Mouse (Mus musculus): ENCODE results near the gene Rptor.

Gene Rptor

DNA sequence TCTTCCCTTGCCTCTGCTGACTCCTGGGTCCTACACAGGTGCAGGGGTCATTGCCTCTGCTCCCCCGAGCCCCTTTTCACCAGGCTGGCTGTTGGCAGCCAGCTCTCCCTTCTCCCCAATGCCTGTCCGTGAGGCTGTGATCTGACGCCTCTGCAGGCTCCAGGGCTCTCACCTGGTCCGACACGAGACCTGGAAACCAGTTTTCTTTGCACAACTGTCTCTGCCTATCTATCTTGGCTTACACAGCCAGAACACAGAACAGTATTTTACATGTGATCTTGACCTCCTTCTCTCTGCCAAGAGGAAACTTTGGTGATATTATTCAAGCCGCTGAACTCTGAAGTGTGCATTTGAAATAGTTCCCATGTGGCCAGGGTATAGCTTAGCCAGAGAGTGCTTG, 151.8 kb downstream of the Rptor start:
- no peak for DNase-seq

DNA sequence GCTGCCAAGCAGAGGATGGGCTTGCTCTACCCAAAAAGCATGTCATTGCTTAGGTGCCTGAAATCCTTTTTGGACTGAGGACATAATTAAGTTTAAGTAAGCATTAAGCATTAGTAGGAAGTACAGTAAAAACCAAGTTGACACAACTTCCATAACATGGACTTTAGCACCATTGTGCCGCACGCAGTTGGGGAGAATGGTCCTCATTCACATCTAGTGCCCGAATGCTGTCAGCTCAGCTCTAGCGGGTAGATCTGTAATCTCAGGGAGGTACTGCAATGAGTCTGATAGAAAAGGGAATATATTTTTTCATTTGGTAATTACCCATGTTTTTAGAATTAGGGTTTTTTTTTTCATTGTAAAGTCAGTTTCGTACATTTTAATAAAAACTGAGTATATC, 155.5 kb downstream of the Rptor start:
- DNase-seq, result no peak

DNA sequence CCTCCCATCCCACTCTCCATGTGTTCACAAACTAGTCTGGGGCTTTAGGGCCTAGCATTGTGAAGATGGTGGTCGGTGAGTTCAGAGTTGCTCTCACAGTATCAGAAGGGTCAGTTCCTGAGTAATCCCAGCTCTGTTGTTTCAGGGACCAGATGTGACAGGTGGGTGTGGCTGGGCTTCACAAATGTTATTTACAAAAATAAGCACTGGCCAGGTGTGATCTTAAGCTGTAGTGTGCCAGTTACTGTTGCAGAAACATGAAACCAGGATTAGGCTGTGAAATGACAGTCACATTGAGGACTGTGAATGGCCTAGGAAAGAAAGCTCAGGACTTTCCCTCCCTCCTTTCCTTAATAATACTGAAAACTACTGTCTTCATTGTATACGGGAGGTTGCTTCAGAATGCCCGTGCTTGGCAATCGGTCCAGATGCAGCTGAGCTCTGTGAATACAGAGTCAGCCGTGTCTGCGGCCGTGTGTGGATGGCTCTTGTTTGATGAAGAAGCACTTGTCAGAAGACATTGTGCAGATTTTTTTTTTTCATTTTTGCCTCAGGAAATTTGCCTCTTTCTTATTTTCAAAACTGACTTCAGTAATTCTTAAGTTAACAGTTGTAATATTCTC, 156.1 kb downstream of the Rptor start:
- DNase-seq, result no peak

DNA sequence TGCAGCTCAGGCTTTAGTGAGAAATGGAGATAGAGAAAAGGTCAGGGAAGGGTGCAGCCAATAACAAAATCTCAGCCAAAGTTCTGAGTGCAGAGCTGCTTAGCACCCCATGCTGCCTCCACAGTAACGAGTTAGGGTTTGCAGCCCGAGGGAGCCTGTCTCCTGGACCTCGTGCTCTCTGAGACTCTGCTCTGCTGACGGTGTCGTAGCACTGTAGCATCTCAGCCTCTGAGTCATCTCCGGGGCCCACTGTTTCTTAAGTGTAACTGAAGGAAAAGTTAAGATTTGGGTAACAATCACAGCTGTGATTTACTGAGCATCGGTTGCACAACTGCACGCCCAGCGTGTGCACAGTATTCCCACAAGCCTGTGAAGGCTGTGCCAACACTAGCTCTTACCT, 160.2 kb downstream of the Rptor start:
- DNase-seq, result no peak

DNA sequence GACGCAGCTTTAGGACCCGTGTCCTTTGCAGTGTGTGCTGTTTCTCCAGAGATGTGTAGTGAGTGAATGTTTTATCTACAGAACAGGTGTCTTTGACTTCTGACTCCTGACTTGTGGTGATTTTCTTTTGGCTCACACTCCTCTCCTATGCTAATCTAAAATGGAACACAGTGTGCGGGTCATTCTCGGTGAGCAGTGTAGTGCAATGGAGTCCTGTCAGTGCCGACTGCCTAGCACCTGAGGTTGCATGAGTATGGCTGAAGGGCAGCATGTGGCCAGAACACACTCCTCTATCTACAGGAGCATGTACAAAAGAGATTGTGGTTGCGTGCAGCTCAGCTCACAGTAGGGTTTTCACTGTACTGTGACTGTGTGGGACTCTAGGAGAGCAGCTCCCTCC, 163.3 kb downstream of the Rptor start:
- no peak for DNase-seq

DNA sequence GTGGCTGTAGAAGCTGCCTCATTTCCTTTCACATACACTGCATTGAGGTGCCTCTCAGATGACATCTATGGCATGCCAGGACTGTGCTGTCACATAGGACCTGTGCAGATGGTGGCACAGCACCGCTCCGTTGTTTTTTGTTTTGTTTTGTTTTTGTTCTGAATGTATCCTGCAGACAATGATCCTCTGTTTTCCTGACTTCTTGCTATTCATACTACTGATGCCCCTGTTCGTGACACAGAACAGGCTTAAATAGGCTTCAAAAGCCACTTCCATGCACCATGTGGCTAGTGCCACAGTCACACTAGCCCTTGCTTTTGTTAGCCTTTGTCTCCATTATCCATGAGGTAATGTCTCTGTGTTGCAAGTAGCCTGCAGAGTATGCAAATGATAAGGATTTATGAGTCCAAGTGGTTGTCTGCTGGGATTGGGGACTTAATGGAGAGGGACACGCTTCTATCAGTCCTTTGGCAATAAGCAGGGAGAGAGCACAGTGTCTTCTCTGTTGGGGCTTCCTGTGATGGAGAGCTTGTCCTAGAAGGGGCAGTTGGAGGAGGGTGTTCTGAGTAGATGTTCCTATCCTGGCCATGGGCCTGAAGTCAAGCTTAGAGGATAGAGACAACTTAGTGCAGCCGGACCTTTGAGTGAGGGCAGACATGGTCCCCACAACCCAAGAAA, 164.2 kb downstream of the Rptor start:
- no peak for DNase-seq

DNA sequence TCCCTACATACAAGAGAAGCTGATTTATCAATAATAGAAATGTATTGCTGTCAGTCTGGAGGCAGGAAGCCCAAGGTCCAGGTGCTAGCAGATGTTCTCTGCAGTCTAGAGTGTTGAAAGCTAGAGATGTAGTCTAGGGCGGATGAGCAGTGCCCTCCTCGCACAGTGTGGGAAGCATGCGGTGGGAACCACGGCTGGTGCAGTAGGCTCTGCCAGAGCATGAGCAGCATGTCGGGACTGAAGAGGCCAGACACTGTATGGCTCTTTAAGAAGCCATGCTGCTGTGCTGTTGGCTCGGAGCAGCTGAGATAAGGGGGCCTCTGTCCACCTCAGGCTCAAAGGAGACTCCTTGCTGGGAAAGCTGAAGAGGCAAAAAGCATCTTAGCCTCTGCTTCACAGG, 164.8 kb downstream of the Rptor start:
- DNase-seq, result no peak

DNA sequence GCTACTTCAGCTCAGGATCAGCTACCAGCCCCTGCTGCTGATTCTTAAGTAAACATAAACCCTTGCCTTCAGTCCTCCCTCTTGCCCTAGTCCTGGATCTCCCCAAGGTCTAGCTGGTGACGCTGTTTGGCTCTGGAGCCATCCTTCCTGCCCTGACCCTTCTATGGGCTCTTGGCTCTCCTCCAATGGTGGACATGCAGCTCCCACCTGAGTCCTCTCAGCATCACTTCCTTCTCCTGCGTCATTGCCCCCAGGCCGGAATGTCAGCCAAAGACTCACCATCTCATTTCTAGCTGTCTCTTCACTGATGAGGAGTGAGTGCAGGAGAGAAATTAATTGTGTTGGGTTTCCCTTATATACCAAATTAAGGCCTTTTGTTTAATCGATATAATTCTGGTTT, 165.8 kb downstream of the Rptor start:
- DNase-seq, result no peak

DNA sequence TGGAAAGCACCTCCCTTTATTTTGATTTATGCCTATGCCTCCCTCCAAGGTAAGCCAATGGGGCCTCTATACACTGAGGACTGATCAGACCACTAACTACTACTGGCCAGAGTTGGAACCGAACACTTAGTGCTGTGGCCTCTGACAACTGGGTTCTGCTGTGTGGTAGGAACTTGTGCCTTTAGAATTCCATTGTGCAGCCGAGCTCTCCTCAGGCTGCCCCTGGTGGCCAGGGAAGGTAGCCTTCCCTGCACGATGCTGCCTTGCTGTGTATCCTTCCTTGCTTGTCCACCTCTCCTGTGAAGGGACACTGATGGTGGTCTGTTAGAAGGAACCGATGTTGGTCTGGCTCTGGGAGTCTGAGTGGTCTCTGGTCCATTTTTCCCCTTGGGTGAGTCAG, 167.0 kb downstream of the Rptor start:
- no peak for DNase-seq

DNA sequence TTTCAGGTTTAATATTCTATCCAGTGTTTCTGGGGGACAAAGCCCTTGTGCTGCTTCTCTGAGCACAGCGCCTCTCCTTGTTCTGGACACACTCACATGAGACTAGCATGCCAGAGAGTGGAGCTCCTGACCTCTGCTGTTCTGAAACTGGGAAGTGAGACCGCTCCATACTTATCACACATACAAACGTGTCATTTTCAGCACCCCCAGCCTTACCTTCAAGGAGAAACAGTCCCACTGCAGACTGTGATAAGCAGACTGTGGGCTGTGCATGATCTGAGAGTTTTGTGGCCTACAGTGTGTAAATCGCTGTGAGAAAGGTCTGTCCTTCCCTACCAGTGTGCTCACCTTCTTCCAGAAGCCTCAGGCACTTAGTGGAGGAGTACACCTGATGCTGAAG, 168.3 kb downstream of the Rptor start:
- no peak for DNase-seq

DNA sequence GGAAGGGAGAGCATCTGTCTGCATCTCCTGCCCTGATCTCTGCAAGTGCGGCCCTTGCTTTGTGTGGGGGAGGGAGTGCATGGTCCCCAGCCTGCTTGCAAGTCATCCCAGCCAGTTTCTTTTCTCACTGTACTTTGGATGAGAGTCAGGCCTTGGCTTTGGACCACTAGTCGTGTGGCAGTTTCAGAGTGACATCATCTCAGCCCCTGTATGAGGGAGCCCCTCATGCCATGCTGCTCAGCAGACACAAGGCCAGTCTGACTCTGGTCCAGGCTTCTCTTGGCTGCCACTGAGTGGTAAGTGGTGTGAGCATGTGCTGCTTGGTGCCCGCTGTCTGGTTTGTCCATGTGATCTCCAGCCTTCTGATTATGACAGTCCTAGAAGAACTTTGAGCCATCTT, 170.2 kb downstream of the Rptor start:
- no peak for DNase-seq

DNA sequence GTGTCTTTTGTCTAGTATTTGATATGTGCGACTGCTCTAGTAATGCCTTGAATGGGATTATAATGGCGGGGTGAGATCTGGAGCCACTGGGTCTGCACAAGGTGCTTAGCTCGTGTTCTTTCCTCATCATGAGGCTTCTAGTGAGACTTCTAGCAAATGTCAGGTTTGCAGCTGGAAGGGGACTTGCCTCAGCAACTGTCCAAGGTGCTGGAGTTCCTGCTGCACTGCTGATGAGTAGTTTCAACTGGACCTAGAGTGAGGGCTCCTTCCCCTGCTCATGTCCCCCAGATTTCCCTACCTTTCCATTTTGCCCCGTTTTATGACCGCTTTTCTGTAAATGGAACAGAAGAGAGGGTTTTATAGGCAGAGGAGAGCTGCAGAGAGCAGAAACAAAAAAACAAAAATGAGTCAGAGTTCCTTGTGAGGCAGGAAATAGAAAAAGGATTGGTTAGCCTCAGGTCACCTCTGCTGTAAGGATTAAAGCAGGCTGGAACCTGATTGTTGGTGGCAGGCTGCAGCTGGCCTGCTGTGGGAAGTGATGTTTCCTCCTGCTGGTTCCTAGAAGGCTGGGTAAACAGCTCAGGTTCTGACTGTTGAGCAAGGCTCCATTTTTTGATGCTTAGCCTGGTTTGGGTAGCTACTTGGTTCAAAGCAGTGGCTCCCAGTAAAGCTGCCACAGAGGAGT, 172.5 kb downstream of the Rptor start:
- DNase-seq, result no peak

DNA sequence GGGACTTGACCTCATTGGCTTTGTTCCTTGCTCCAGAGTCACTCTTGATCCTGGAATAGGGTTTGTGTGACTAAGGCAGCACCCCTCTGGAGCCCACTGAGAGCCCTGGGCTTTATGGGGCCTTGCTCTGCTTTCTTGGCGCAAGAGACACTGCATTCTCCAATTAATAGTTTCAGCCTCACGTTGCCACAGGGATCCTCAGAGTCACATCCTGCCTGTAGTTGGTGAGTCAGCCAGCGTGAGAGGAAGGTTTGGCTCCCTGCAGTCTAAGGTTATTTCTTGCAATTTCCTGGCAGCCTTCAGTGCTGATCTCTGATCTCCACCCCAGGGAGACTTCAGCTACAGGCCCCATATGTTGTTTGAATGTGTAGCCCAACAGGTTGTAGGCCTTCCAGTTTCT, 174.5 kb downstream of the Rptor start:
- no peak for DNase-seq

DNA sequence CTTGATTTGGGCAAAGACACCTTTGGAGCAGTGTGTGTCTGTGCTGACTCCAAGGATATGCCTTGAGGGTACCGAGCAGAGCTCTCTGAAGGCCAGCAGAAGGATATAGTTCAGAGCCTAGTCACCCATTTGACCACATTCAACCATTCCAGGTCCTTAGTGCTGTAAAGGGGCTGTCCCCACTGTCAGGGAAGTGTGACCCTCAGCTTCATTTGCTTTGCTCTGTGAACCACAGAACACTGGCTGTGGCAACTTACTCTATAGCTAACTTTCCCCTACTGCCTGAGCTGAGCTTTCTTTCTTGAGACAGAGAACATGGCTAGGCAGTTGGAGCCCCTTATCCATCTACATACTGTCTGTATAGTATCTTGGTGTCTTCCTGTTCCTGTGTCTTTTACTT, 175.2 kb downstream of the Rptor start:
- no peak for DNase-seq

DNA sequence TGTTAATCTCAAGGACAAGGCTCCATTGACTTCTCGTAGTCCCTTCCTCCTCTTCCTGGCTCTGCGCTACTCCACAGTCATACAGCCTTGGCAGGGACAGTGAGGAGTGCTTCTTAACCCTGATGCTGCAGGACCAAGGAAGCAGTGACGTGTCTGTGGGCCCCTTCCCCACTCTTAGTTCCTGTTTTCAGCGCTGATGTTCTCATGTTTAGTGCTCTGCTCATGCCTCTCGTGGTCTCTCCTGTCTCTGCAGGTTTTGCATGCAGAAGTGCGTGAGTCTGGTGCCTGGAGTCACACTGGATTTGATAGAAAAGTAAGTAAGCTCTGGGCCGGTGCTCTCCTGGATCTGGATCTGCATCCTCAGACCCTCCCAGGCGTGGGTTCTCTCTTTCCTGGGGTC, 177.6 kb downstream of the Rptor start:
- no peak for DNase-seq

DNA sequence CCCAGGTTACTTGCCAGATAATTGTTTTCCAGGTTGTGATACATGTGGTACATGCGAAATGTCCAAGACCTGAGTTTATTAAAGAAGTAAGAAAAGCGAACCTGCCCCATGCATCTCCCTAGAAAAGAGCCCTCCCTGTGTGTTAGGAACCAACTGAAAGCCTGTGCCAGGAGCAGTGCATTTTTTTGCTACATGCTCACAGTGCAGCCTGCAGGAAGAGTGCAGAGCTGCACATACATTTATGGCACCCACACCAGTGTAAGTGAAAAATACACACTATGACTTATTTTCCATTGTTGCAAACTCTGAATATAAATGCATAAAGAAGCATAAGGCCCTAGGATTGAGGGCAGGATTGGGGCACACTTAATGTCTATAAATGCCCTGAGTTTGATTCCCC, 178.5 kb downstream of the Rptor start:
- no peak for DNase-seq

DNA sequence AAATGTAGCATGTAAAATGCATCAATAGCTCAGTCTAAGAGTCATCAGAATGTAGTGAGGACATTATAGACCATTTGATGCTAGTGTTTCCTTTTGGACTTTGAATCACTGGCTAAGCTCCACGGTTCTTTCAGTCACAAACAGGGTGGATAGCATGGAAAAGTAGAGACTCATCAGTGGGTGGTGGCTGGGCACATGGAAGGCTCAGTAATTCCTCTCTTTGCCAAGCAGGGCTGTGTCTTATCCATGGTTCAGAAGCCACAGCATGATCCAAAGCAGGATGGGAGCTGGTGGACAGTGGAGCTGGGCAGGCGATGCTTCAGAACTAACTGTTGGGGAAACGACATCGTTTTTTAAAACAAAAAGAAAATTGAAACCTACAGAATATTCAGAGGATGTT, 179.0 kb downstream of the Rptor start:
- DNase-seq, result no peak

DNA sequence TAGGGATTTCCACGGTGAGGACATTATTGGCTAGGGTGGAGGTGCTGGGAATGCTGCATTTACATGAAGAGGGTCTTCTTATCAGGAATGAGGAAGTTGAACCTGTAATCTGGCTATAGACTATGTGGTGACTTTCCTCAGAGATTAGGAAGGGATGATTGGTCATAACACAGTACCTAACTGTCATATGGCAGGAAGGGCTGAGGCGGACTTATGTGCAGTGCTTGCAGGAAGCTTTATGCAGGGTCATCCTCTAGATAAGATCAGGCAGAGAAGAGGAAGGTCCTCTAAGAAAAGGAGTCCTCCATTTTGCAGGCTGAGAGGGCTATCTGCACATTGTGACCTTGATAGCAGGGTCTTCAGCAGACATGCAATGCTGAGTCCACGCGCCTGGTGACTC, 180.9 kb downstream of the Rptor start:
- no peak for DNase-seq

DNA sequence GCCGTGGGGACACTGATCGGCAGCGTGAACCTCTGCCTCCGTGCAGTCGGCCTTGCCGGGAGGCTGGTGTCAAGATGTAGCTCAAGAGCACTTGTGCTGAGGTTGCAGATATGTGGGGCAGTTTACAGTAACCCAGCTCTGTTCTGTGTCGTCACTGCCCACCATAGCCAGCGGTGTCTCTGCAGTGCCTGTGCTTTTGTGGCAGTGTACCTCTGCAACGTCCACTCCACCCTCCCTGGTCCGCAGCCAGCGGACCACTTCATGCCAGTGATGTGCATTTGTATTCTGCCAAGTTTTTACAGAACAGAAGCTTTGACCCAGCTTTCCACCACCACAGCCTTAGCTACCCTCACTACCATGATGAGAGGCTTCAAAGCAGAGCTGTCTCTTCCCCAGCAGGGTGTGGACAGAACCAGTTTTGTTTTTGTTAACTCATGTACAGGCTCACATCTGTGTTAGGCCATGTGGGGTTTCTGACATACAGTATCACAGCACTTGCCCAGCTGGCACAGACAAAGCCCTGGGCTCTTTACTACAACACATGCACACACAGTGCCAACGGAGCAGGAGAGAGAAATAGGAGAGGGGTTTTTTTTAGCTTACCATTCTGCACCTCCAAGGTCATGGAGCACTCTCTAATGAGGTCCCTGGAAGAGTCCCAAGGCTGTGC, 182.1 kb downstream of the Rptor start:
- DNase-seq, result no peak

DNA sequence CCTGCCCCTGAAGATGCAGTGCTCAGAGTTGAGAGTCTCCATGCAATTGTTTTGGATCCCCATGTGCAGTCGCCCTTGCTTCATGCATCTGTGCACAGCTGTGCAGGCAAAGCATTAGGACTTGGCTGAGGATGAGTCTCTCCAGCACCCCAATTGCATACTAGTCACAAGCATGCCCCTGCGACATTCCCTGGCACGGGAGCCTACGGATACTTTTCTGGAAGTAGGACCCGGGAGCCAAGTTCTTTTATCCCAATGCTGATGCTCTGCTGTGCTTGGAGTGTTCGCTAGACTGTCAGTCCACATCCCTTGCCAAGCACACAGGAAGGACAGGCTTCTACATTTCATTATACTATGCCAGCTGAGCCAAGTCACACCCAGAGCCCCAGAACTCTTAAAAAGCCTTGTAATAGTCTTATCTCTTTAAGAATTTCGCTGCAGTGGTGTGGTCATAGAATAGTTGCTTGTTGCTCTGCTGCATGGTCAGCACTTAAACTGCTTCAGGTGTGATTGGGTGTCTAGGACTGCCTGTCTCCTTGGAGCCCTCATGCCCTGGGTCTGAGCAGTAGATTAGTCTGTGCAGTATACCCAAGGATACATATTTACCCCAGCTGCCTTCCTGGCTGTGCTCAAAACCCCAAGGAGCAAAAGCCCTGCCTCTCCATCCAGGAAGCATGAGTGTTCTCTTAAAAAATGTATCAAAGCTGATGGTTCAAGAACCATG, 183.1 kb downstream of the Rptor start:
- no peak for DNase-seq

DNA sequence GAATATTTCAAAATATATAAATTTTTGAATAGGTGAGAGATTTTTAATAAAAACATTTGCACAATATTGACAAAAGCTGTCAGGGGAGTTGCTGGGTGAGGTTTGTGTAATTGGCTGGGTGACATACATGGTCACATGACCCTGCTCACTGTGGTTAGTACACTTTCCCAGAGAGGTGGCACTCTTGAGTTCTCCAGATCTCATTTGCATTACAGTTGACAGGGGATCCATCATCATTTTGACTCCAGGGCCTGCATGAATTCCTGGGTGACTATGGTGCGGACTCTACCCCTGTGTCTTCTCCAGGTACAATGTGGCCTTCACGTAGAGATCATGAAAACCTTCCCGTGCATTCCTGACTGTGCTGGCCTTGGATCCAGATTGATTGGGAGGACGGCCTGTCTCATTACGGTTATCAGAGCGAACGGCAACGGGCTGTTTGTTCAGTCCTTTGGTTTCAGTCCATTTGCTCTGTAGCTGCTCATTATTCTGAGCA, 183.7 kb downstream of the Rptor start:
- no peak for DNase-seq

DNA sequence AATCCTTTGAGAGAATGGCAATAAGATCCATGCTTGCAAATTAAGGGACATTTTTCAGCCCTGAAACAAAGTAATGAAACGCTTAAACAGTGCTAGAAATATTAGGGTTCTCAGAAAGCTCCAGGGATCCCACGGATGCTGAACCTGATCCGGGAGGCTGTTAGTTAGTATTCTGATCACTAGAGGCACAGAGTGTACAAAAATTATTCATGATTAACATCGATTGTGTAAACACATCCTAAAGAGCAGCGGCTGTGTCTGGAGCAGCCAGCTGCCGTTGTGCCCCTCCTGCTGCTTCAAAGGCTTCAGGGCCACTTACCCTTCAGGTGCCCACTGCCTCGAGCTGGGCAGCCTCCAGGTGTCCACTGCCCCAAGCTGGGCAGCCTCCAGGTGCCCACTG, 185.8 kb downstream of the Rptor start:
- DNase-seq, result no peak
